Mouse (Mus musculus): ENCODE data around the gene Fbxo28.
A peak's percentile ranks its signal among the peaks of the same experiment; 100 is the strongest.
"Not testable (repeated sequence)": the region's sequence is repeated elsewhere in the genome, so short reads cannot be mapped to it uniquely, and the experiment has no call there.

Fbxo28 gene

DNA sequence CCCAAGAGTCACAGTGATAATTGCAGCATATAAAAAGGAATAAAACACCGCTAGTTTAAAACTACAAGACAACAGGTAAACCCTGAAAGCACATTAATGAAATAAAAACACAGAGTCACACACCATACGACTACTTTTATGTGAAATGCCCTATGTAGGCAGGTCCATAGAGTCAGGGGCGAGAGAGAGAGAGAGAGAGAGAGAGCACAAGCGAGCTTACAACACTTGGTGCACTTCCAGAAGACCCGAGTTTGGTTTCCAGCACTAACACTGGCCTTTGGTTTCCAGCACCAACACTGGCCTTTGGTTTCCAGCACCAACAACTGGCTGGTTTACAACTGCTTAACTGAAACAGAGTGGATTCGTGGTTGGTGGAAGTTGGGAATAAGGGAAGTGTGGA, 564 bp upstream of the Fbxo28 start:
- no peak for DNase-seq (ENCODE audit: low spot score in 2 of 2)

DNA sequence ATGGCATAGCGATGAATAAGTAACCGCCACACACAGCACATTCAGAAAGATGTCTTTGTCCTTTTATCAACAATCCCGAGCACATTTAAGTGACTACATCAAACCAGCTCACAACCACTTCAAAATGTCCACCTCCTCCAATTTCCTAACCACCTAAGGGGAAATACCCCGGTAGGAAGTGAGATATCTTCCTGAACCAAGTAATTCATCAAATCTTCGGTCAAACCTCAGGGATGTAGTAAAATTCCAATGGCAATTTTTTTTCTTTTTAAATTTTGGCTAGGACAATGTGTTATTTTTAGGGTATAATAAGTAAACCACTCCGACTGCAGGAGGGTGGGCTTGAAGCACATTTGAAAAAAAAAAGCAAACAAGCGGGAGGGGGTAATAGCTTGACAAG, 1.1 kb downstream of the Fbxo28 start:
- no peak for DNase-seq (ENCODE audit: low spot score in 2 of 2)

DNA sequence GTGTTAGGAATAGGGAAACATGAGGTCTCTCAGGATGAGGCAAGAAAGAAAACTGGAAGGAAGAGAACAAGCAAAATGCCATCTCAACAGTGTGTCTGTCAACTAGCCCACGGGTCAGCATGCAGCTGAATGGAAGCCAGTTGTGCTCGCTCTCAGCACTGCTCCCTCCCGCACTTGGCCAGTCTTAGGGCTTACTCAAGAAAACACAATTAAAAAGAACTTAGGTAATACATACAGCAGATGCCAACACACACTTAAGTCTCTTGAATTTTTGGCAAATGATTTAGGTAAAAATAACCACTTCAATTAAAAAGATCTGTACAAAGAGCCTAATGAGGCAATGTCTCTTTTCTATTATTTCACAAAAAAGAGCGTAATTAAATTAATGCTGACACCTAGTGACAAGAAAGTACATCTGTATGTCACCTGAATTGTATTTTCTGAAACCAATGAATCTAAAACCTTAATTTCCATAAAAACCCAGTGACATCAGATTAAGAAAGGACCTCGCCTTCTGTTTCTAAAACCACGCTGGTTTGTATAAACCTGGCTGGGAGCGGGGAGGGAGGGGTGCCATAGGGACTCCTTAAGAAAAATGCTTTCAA, 2.4 kb downstream of the Fbxo28 start:
- no peak for DNase-seq (ENCODE audit: low spot score in 2 of 2)

DNA sequence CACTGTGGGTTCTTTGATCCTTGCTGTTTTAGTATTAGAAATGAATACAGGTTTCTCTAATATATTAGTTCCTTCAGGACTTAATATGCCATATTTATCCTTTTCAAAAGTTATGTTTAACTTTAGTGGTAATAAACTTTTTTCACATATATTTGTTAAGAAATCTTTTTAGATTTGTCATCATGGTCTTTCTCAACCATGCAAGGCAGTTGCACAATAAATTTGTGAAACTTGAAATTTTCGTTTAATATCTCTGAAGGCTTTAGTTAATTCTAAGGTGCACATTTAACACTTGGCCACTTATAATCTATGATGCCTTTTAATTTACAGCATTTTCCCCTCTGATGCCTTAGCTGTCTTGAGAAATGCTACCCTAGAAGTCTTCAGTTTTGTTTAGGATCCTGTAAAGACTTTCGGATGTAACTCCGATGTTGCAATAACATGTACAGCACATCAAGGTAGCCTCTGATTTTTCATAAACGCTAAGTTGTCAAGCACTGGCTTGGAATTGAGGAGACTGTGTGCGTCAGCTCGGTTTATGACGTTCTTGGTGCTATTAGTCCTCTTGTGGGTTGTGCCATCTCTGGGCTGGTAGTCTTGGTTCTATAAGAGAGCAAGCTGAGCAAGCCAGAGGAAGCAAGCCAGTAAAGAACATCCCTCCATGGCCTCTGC, 7.5 kb downstream of the Fbxo28 start:
- no peak for DNase-seq (ENCODE audit: low spot score in 2 of 2)

DNA sequence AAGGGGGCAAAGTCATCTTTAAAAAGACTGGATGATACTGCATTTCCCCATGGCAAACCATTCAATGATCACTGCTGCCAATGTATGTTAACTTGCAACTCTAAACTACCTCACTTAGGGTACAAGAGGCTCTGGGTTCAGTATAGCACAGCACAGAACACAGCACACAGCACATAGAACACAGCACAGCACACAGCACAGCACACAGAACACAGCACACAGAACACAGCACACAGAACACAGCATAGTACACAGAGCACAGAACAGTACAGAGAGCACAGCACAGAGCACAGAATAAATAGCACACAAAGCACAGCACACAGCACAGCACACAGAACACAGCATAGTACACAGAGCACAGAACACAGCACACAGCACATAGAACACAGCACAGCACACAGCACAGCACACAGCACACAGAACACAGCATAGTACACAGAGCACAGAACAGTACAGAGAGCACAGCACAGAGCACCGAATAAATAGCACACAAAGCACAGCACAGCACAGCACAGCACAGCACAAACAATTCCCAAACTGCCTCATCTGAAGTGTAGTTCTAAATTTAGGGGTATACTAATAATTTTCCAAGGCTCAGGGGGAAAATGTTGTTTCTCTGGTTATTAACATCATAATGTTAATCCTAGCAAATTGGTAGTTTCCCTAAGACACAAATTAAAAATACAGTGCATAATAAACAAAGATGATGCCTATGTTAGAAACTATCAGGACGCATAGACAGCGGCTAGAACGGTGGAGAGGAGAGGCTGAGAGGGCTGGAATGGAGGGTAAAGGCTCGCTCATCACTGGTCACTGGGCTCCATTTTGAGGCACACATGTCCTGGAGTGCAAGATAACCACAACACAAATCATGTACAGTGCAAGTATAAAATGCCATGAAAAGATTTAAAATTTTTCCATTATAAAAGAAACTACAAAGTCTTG, 9.1 kb downstream of the Fbxo28 start:
- DNase-seq (ENCODE audit: low spot score in 2 of 2): no peak

DNA sequence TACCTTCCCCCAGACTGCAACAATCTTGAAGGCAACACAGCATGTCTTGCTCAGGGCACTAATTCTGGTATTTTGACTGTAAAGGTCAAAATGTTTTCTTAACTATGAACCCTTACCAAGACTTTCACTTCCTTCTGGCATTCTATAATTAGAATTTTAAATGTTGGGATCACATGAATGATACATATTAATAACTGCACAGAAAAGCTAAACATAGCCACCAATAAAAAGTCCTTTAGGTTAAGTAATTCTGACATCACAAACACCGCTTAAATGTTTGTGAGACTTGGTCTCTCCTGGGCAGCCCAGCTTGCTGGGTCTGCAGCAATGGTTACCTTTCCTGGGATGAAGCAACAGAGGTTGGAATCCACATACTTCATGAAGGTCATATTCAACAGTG, 15.5 kb downstream of the Fbxo28 start:
- no peak for DNase-seq (ENCODE audit: low spot score in 2 of 2)

- DNase-seq (ENCODE audit: low spot score in 2 of 2): no peak
Measured at GRCm38 (mm10) chr1:182324552-182324951, 16.9 kb downstream of the Fbxo28 start.

- no peak for DNase-seq (ENCODE audit: low spot score in 2 of 2)
Measured at GRCm38 (mm10) chr1:182323139-182323538, 18.3 kb downstream of the Fbxo28 start.

DNA sequence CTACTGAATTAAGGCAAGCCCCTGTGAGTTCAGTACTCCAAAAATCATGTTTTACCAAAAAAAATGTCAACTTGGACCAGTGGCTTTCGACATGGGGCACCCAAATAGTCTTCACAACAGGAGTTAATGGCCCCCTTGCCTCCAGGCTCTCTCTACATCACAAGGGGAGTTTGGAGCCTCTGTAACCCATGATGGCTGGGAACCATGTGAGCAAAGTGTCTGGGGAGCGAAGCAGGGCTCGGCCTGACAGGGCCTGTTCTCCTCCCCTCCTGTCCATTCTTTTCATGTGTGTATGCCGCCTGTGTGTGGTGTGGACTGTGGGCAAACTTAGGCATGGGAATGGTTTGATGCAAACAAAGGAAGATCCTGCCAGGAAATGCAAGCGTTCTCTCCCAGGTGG, 27.2 kb downstream of the Fbxo28 start:
- DNase-seq (ENCODE audit: low spot score in 2 of 2): no peak

- DNase-seq (ENCODE audit: low spot score in 2 of 2): no peak
Measured at GRCm38 (mm10) chr1:182313181-182313580, 28.2 kb downstream of the Fbxo28 start.

DNA sequence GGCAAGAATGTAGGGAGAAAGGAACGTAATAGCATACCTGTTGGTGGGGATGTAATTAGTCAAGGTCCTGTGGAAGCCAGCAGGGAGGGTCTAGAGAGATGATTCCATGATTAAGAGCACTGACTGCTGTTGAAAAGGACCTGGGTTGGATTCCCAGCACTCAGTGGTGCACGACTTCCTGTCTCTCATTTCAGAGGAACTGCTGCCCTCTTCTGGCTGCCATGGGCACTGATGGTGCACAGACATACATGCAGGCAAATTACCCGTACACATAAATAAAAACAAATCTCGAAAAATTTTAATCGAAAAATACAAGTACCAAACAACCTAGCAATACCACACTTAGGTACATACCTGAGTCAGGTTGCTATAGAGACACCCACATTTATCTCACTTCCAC, 30.1 kb downstream of the Fbxo28 start:
- peak in 1 of 2 experiments; percentile 32 for DNase-seq (ENCODE audit: low spot score in 2 of 2)

DNA sequence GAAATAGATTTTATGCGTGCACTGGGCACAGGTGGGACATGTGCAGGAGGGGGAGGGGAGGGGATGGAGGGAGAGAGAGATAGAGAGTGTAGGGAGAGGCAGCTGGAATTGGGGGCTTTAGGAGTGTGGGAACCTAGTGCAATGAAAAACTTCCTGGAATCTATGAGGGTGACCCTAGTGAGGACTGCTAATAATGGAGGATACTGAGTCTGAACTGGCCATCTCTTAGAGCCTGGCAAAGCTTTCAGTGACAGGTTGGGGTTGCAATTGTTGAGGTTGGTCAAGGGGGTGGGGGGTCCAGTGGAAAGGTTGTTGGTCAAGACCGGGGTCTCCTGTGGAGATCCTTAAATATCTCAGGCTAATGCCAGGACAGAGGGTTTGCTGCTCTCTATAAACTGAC, 31.1 kb downstream of the Fbxo28 start:
- no peak for DNase-seq (ENCODE audit: low spot score in 2 of 2)

DNA sequence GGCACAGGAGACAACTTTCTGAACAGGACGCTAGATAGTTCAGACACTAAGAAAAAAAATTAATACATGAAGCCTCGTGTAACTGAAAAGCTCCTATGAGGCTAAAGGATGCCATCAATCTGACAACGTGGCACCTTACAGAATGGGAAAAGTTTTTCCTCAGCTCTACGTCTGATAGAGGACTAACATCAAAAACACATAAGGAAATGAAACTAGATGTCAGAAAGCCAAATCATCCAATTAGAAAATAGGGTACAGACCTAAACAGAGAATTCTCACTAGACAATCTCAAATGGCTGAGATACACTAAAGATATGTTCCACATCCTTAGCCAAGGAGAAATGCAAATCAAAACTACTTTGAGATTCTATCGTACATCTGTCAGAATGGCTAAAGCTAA, 32.0 kb downstream of the Fbxo28 start:
- no peak for DNase-seq (ENCODE audit: low spot score in 2 of 2)

GRCm38 (mm10) chr1:182302916-182303315, 38.5 kb downstream of the Fbxo28 start:
- no peak for DNase-seq (ENCODE audit: low spot score in 2 of 2)

DNA sequence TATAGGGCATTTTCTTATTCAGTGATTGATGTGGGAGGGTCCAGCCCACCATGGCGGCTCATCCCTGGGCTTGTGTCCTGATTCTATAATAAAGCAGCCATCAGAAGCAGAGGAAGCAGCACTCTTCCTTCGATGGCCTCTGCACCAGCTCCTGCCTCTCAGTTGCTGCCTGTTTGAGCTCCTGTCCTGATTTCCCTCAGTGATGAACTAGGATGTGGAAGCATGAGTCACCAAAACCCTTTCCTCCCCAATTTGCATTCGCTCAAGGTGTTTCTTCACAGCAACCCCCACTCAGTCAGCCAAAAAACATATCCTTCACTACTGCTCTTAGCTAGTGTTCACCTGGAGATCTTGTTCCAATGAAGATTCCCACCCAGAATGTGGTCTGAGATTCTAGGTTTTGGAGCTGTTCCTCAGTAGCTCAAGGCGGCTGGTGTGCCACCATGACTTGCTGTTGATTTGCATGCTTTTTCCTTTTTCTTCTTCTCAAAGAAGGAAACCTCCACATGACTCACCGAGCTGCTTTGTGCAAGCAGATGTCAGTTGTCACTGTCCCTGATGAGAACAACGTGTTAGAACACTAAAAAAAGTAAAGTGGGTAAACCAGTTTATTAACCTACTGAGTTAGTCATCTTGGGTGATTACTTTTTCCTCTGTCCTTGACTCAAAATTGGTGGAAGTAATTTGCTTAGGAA, 39.1 kb downstream of the Fbxo28 start:
- DNase-seq (ENCODE audit: low spot score in 2 of 2): no peak

- DNase-seq (ENCODE audit: low spot score in 2 of 2): no peak
Measured at GRCm38 (mm10) chr1:182297821-182298220, 43.6 kb downstream of the Fbxo28 start.

DNA sequence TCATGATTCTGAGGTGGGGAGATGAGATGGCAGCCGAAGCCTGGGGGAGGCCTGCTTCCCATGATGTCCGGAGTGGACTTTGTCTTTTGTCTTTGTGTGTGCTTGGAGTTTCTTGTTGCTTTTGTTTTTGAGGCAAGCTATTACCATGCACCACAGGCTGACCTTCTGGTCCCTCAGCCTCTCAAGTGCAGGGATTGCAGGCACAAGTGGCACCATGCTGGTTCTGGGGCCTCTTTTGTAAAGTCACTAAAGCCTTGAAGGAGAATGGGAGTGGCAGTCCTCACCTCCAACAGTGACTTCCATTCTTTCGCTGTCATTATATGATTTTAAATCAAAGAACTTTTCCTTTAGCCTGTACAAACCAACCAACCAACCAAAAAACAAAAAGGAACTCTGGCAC, 44.2 kb downstream of the Fbxo28 start:
- no peak for DNase-seq (ENCODE audit: low spot score in 2 of 2)

DNA sequence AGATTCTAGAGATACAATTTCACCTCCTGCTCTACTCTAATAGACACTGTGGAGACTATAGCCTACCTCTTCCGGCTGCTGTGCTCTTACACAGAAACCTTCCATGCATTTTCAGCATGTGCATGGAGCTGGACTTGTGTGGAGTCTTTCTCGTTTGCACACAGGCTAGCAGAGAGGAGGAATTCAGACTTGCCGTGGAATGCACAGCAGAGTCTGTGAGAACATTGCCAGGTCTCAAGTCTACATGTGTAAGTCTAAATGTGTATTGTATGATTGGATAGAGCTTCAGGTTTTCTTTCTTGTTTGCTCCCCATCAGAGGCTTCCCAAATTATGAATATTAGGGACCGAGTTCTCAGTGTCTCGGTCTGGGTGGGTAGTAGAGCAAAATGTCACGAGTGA, 44.6 kb downstream of the Fbxo28 start:
- DNase-seq (ENCODE audit: low spot score in 2 of 2): no peak

DNA sequence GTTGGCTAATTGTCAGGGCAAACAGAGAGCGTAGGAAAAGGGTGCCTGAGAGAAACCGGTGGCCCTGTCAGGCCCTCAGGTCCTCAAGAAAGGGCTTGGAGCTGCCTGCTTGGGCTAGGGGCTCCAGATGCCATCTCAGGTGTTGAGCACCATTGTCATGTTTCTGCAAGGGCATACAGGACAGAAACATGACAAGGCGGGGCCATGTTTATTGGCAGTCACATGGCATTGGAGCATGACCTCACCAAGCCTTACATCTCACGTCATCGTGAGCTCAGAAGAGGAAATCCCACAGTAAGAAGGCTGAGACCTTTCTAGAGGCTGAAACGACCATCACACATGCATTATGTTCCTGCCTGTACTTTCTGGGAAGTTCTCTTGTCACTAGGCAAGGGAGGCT, 45.3 kb downstream of the Fbxo28 start:
- no peak for DNase-seq (ENCODE audit: low spot score in 2 of 2)

DNA sequence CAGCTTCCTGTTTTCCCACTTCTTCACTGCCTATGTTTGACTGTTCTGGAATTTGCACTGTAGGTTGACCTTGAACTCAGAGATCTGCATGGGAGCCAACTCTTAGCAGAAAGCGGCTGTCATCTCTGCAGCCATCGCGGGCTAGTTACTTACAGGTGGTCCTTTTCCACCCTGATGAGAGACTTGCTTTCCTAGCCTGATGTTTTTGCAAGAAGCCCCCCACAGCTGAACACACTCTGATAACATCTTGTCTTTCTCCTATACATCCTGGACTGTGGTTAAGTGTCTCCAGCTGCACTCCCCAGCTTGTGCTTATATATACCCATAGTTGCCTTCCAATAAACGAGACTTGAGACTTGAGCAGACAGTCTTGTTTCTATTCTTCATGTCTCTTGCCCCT, 49.1 kb downstream of the Fbxo28 start:
- peak; percentile 51 to 62 for DNase-seq (ENCODE audit: low spot score in 2 of 2)

- DNase-seq (ENCODE audit: low spot score in 2 of 2): not testable (repeated sequence)
Measured at GRCm38 (mm10) chr1:182290741-182291140, 50.7 kb downstream of the Fbxo28 start.

- DNase-seq (ENCODE audit: low spot score in 2 of 2): no peak
Measured at GRCm38 (mm10) chr1:182289781-182290180, 51.6 kb downstream of the Fbxo28 start.
